Mouse (Mus musculus): ENCODE data around the gene Baiap2.

GRCm38 (mm10) chr11:119943428-119943988 is 945 bp downstream of the Baiap2 start:
- TF ChIP-seq POLR2A (IDR thresholded peaks at IDR 0.05; ENCODE audit: insufficient read depth, low read depth, low read length) (no peak), CTCF (IDR thresholded peaks at IDR 0.05; ENCODE audit: insufficient read depth, low read depth, low read length) (no peak)

All from olfactory bulb, adult 2 months (tissue).